Mouse (Mus musculus) gastrocnemius, postnatal 4 days (tissue): ENCODE measurements at regions not wholly inside any gene's neighbourhood (a gene's known extent, or its start where the extent isn't known, plus 50 kb on each side); places are given as distances from the start of the nearest gene placed in this dataset.

Experiments
- DNase-seq, 2 experiments: peaks; one replicate each; pipeline ENCODE4 v3.0.0; 2021 to 2022; ENCODE audit warnings: low spot score in 2 of 2, mixed read lengths in 2 of 2

GRCm38 (mm10) chr5:51766111-51766510 lies 198.6 kb upstream of the Ppargc1a start:
- DNase-seq = no peak

GRCm38 (mm10) chr5:51764416-51764815 lies 196.9 kb upstream of the Ppargc1a start:
- no peak for DNase-seq

GRCm38 (mm10) chr5:51763599-51763998 lies 196.1 kb upstream of the Ppargc1a start:
- DNase-seq = no peak

- no peak for DNase-seq
These were observed 194.8 kb upstream of the Ppargc1a start for GRCm38 (mm10) chr5:51762352-51762751.

GRCm38 (mm10) chr5:51758289-51758688 lies 190.8 kb upstream of the Ppargc1a start:
- DNase-seq = no peak

- DNase-seq = no peak
These were observed 190.3 kb upstream of the Ppargc1a start for GRCm38 (mm10) chr5:51757864-51758263.

GRCm38 (mm10) chr5:51752024-51752423 lies 184.5 kb upstream of the Ppargc1a start:
- DNase-seq = no peak

- DNase-seq = no peak
These were observed 182.9 kb upstream of the Ppargc1a start for GRCm38 (mm10) chr5:51750456-51750855.

GRCm38 (mm10) chr5:51740893-51741292 lies 173.4 kb upstream of the Ppargc1a start:
- DNase-seq = no peak

GRCm38 (mm10) chr5:51730241-51730640 lies 162.7 kb upstream of the Ppargc1a start:
- DNase-seq = no peak

GRCm38 (mm10) chr5:51729771-51730170 lies 162.2 kb upstream of the Ppargc1a start:
- DNase-seq = no peak

- DNase-seq = no peak
These were observed 159.2 kb upstream of the Ppargc1a start for GRCm38 (mm10) chr5:51726762-51727161.

- DNase-seq = no peak
These were observed 151.4 kb upstream of the Ppargc1a start for GRCm38 (mm10) chr5:51718911-51719310.

- DNase-seq = no peak
These were observed 150.9 kb upstream of the Ppargc1a start for GRCm38 (mm10) chr5:51718451-51718850.

- DNase-seq = no peak
These were observed 144.5 kb upstream of the Ppargc1a start for GRCm38 (mm10) chr5:51711860-51712560.

GRCm38 (mm10) chr5:51710664-51711063 lies 143.1 kb upstream of the Ppargc1a start:
- no peak for DNase-seq

GRCm38 (mm10) chr5:51709447-51709991 lies 142.0 kb upstream of the Ppargc1a start:
- DNase-seq = no peak

GRCm38 (mm10) chr5:51679884-51680283 lies 112.4 kb upstream of the Ppargc1a start:
- DNase-seq = no peak

- no peak for DNase-seq
These were observed 103.7 kb upstream of the Ppargc1a start for GRCm38 (mm10) chr5:51671190-51671589.

GRCm38 (mm10) chr5:51665241-51665640 lies 97.7 kb upstream of the Ppargc1a start:
- DNase-seq = no peak

GRCm38 (mm10) chr5:51658232-51658896 lies 90.8 kb upstream of the Ppargc1a start:
- no peak for DNase-seq

- DNase-seq = no peak
These were observed 86.0 kb upstream of the Ppargc1a start for GRCm38 (mm10) chr5:51653507-51653906.

GRCm38 (mm10) chr5:51624400-51624799 lies 56.9 kb upstream of the Ppargc1a start:
- no peak for DNase-seq
